Mouse (Mus musculus) testis, adult 2 months (tissue): ENCODE measurements at regions not wholly inside any gene's neighbourhood (a gene's known extent, or its start where the extent isn't known, plus 50 kb on each side); places are given as distances from the start of the nearest gene placed in this dataset.

Source experiments
- H3K27ac ChIP-seq: fragments of 200-500 bp; 2 replicates; pipeline ENCODE4 v1.5.1; 2012; ENCODE audit warnings: low read depth, low read length; ENCODE audit not compliant: control insufficient read depth, insufficient read depth
- H3K27me3 ChIP-seq: fragments of 200-500 bp; 2 replicates; pipeline ENCODE4 v1.6.1; 2012; ENCODE audit warnings: mild to moderate bottlenecking, low read length, moderate library complexity; ENCODE audit not compliant: control insufficient read depth, insufficient read depth
- H3K36me3 ChIP-seq: fragments of 200-500 bp; 2 replicates; pipeline ENCODE4 v1.6.1; 2012; ENCODE audit warnings: mild to moderate bottlenecking, low read length; ENCODE audit not compliant: control insufficient read depth, insufficient read depth
- H3K4me1 ChIP-seq: fragments of 200-500 bp; 2 replicates; pipeline ENCODE4 v1.6.1; 2012; ENCODE audit warnings: low read length; ENCODE audit not compliant: control insufficient read depth, insufficient read depth
- H3K4me3 ChIP-seq: fragments of 200-500 bp; 2 replicates; pipeline ENCODE4 v1.5.1; 2012; ENCODE audit warnings: low read depth, mild to moderate bottlenecking, low read length, moderate library complexity, mixed read lengths; ENCODE audit not compliant: control insufficient read depth
- CTCF ChIP-seq: fragments of 200-500 bp; IDR thresholded peaks from 2 replicates; pipeline ENCODE4 v1.5.1; 2012; ENCODE audit warnings: low read depth, mild to moderate bottlenecking, inconsistent platforms, low read length, moderate library complexity; ENCODE audit not compliant: control insufficient read depth, insufficient read depth, insufficient replicate concordance
- POLR2A ChIP-seq: fragments of 200-500 bp; IDR thresholded peaks from 2 replicates; pipeline ENCODE4 v1.6.1; 2012; ENCODE audit warnings: low read depth, mild to moderate bottlenecking, inconsistent platforms, low read length, moderate library complexity; ENCODE audit not compliant: control insufficient read depth

DNA sequence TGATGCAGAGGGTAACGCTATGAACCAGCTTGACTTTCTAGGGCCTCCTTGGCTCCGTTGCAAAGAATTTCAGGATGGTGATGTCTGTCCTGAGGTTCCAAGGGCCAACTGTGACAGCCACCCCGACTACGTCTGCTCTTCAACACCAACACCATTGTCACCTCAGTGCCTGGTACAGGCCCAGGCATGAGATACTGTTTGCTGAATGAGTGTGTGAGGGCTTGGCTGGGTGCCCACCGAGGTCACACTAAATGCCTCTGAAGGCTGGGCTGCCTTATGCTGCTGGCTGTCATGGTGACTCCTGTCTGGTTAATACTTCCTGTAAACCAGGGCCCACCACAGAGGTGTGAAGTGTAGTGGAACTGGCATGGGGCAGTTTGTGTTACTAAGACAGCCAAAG lies 279.5 kb upstream of the Kcnab2 start:
- H3K4me1 ChIP-seq, result no peaks in the 10 kb centered on the region; the same call in 1 of the 2 replicates
- no peaks in the 10 kb centered on the region for H3K36me3 ChIP-seq
- no peak overlapping the region for H3K27ac ChIP-seq
- H3K27me3 ChIP-seq, result no peaks in the 10 kb centered on the region
- TF ChIP-seq CTCF (no peak), POLR2A (no peak)
- no peak overlapping the region for H3K4me3 ChIP-seq

DNA sequence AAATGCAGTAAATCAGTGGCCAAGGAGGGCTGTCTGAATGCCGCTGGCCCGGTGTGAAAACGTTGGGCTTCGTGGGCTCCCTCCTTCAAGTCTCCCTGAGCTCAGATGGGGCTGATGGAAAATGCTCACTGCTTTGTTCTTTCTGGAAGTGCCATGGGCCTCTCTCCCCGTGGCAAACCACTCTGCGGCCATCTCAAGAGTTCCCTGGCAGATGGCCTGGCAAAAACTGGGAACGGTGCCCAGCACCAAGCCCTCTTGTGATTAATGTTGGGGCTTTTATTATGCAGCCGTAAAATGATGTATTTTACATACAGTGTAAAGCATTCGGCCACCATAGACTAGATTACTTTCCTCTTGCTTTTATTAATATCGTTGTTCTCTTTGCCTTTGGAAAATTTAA lies 278.9 kb upstream of the Kcnab2 start:
- Histone ChIP-seq H3K27ac (no peak overlapping the region), H3K4me1 (no peaks in the 10 kb centered on the region; the same call in 1 of the 2 replicates), H3K27me3 (no peaks in the 10 kb centered on the region), H3K4me3 (no peak overlapping the region), H3K36me3 (no peaks in the 10 kb centered on the region)
- TF ChIP-seq POLR2A, result no peak
- TF ChIP-seq CTCF, result no peak

DNA sequence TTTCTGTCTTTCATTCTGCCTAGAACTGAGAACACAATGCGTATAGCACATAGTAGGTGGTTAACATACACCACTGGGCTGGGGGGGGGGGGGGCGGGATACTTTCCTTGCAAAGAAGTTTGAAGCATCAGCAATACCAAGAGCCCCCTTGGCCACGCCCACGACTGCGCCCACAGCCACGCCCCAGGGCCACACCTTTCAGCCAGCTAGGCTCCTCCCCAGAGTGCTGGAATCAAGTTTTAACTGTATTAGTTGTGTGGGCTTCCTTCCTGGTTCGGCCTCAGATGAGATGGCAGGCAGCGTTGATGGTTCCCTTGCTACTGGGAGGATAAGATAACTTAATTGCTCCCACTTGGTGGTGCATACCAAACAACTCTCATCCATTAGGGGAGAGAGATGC lies 278.1 kb upstream of the Kcnab2 start:
- Histone ChIP-seq H3K27ac (no peak overlapping the region), H3K36me3 (no peaks in the 10 kb centered on the region), H3K4me1 (no peaks in the 10 kb centered on the region; the same call in 1 of the 2 replicates), H3K27me3 (no peaks in the 10 kb centered on the region), H3K4me3 (no peak overlapping the region)
- TF ChIP-seq POLR2A (no peak), CTCF (no peak)

DNA sequence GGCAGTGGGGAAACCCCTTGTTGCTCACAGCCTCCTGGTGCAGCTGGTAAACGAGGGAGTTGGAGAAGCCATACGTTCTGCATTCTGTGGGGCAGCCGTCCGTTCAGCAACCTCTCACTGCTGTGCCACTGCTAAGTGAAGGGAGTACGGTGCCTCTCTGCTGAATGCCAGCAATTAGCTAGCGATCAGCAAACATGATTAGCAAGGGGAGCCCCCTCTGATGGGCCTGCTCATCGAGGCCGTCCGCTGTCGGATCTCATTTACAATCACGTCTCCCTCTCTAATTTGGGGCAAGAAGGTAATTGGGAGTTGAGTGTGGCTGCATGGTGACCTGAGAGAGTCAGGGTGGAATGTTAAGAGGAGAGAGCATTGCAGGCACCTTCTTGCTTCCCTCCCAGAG lies 266.7 kb upstream of the Kcnab2 start:
- Histone ChIP-seq H3K27ac (no peak overlapping the region), H3K27me3 (no peaks in the 10 kb centered on the region), H3K4me1 (no peaks in the 10 kb centered on the region), H3K36me3 (no peaks in the 10 kb centered on the region), H3K4me3 (no peak overlapping the region)
- no peak for TF ChIP-seq CTCF

DNA sequence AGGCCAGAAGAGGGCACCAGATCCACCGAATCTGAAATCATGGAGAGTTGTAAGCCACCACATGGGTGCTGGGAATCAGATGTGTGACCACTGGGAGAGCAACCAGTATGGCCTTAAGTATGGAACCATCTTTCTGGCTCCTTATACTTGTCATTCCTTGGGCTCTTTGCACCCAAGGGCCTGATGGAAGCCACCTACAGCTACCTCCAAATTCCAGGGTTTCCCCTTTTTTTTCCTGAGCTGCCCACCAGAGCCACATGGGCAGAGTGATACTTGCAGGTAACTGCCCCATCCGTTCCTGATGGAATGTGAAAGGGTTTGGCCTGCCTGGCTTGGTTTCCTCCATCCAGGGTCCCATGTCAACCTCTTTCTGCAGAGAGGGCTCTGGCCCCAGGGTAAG lies 255.3 kb upstream of the Kcnab2 start:
- Histone ChIP-seq H3K27me3 (no peaks in the 10 kb centered on the region), H3K4me3 (no peak overlapping the region), H3K27ac (no peak overlapping the region), H3K36me3 (no peaks in the 10 kb centered on the region), H3K4me1 (no peaks in the 10 kb centered on the region)
- TF ChIP-seq CTCF (no peak), POLR2A (no peak)

DNA sequence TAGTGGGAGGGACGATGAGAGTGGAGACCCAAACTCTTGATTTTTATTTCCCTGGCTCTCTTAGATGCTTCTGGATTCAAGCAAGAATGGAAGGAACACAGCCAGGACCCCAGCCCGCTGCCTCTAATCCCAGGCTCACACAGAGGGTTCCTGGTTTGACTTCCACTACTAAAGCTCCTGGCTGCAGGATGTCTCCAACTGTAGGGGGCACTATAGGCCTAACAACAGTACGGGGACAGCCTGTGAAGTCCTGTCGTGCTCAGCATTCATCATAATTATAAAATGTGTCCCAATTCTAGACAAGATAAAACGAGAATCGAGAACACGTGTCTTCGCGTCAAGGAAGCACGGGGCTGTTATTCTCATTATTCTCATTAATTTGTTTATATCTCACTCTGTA lies 254.3 kb upstream of the Kcnab2 start:
- Histone ChIP-seq H3K27me3 (no peaks in the 10 kb centered on the region), H3K27ac (no peak overlapping the region), H3K4me3 (no peak overlapping the region), H3K36me3 (no peaks in the 10 kb centered on the region), H3K4me1 (no peaks in the 10 kb centered on the region)
- TF ChIP-seq CTCF (no peak), POLR2A (no peak)

DNA sequence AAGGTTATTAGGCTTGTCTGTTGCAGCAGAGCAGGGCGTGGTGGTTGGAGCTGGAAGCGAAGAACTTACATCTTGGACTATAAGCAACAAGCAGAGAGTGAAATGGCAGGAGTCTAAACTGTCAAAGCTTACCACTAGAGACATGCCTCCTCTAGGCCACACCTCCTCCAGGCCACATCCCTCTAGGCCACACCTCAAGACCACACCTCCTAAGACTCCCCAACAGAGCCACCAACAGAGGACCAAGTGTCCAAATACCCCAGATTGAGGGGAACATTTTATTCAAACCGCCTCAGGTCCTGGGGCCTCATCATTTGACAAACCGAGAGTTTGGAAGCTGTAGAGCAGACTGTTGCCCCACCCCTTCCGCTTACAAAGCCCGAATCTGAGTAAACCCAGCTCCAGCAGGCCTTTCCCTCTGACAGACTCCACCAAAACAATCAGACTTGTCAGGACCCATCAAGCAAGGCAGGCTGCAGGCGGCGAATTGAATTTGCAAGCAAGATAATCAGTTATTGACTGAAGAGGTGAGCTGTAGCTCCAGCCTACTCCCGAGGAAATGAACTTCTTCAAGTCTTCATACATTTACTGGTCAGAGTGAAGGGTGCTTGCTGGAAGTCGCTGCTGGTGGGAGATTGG lies 253.5 kb upstream of the Kcnab2 start:
- H3K4me3 ChIP-seq, result no peak overlapping the region
- TF ChIP-seq CTCF (no peak), POLR2A (no peak)
- H3K4me1 ChIP-seq, result no peaks in the 10 kb centered on the region
- H3K36me3 ChIP-seq, result no peaks in the 10 kb centered on the region
- H3K27me3 ChIP-seq, result no peaks in the 10 kb centered on the region
- no peak overlapping the region for H3K27ac ChIP-seq

DNA sequence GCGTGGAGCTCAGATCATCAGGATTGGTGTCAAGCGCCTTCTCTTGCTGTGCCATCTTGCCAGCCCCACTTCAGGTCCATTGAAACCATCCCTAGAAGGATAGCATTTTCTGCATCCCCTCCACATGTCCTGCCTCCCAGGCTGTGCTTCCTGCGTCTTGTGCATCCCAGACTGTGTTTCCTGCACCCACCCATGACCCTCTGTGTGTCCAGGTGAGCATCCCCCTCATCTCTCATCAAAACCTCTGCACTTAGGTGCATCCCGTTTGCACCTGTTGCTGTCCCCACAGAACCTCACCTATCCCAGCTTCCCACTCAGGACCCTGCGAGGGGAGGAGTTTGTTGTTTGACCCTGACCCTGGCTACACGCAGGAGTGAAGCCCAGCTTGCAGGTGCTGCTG lies 251.8 kb upstream of the Kcnab2 start:
- Histone ChIP-seq H3K36me3 (no peaks in the 10 kb centered on the region), H3K4me3 (no peak overlapping the region), H3K27me3 (no peaks in the 10 kb centered on the region), H3K27ac (no peak overlapping the region), H3K4me1 (no peaks in the 10 kb centered on the region)
- TF ChIP-seq CTCF (no peak), POLR2A (no peak)
